Mouse (Mus musculus): ENCODE results near the gene Il10rb.

- TF ChIP-seq CTCF (IDR thresholded peaks at IDR 0.05; ENCODE audit: control insufficient read depth, insufficient read depth, low read length) (no peak), POLR2A (IDR thresholded peaks at IDR 0.05; ENCODE audit: borderline replicate concordance, control insufficient read depth, low read depth, low read length) (no peak)
Observed at GRCm38 (mm10) chr16:91448895-91449294, 42.9 kb downstream of the Il10rb start.
